Mouse (Mus musculus) intestine, postnatal 0 days (tissue): ENCODE data around the gene Apba1. TPM values are rescaled to one million over a fixed set of nuclear protein-coding genes. Genes with fewer than 3 reads are reported as not detected.

Experiments used
- ATAC-seq: fragments of 200-750 bp; cut with Nextera tagmentation; 2 replicates; pipeline ENCODE4 v1.8.0; 2017; ENCODE audit warnings: mild to moderate bottlenecking, moderate TSS enrichment, moderate library complexity
- H3K27ac ChIP-seq: fragments of 300-500 bp; sonication (generic); 2 replicates; pipeline ENCODE4 v1.5.1; 2014; ENCODE audit warnings: mild to moderate bottlenecking, low read depth, low read length, moderate library complexity
- H3K27me3 ChIP-seq: fragments of 300-500 bp; sonication (generic); replicated peaks from 2 replicates; pipeline ENCODE4 v1.6.1; 2014; ENCODE audit warnings: low read length, mixed read lengths; ENCODE audit not compliant: control insufficient read depth, insufficient read depth
- H3K36me3 ChIP-seq: fragments of 300-500 bp; sonication (generic); 2 replicates; pipeline ENCODE4 v1.6.1; 2014; ENCODE audit warnings: mild to moderate bottlenecking, moderate library complexity; ENCODE audit not compliant: control insufficient read depth, insufficient read depth
- H3K4me1 ChIP-seq: fragments of 300-500 bp; sonication (generic); replicated peaks from 2 replicates; pipeline ENCODE4 v1.6.1; 2014; ENCODE audit warnings: antibody characterized with exemption, low read length, mixed read lengths; ENCODE audit not compliant: control insufficient read depth, insufficient read depth
- H3K4me2 ChIP-seq: fragments of 300-500 bp; sonication (generic); replicated peaks from 2 replicates; pipeline ENCODE4 v1.6.1; 2014; ENCODE audit warnings: low read depth, mild to moderate bottlenecking, moderate library complexity
- H3K4me3 ChIP-seq: fragments of 300-500 bp; sonication (generic); 2 replicates; pipeline ENCODE4 v1.5.1; 2014; ENCODE audit warnings: low read depth, low read length
- H3K9ac ChIP-seq: fragments of 300-500 bp; sonication (generic); 2 replicates; pipeline ENCODE4 v1.6.1; 2014; ENCODE audit warnings: mild to moderate bottlenecking, low read depth, low read length
- H3K9me3 ChIP-seq: fragments of 300-500 bp; sonication (generic); 2 replicates; pipeline ENCODE4 v1.6.1; 2016; ENCODE audit warnings: mixed run types; ENCODE audit not compliant: control insufficient read depth
- CTCF ChIP-seq: sonication (generic); IDR thresholded peaks from 2 replicates; pipeline ENCODE4 v1.5.1; 2016; ENCODE audit warnings: low read depth, mild to moderate bottlenecking, control low read depth, antibody characterized with exemption, moderate library complexity
- WGBS: fragments of 180-500 bp; shearing (Covaris S2); extraction: QIAGEN DNeasy Blood & Tissue Kit; methylation state at CpG from one replicate; pipeline ENCODE4 v1.1.7; 2014; 5-methylcytosine and 5-hydroxymethylcytosine counted together
- polyA plus RNA-seq: library from polyadenylated mRNA; unstranded; fragments of >200 nt; fragmentation: Nextera tagmentation; extraction: Ambion mirVana; gene quantifications from 2 replicates; pipeline ENCODE4 v1.2.1, GENCODE M21; 2015

Apba1 gene
- polyA plus RNA-seq, 1 experiment from 2014 or later = 0.57 TPM

GRCm38 (mm10) chr19:23764051-23764450, 5.4 kb downstream of the Apba1 start:
- Histone ChIP-seq H3K27me3 (peaks cover 14% of the 10 kb centered on the region; the same call in 1 of the 2 replicates), H3K9ac (no peak overlapping the region), H3K36me3 (no peaks in the 10 kb centered on the region), H3K9me3 (no peaks in the 10 kb centered on the region), H3K27ac (no peak overlapping the region), H3K4me3 (no peak overlapping the region), H3K4me1 (no peaks in the 10 kb centered on the region), H3K4me2 (no peak overlapping the region)
- TF ChIP-seq CTCF = no peak
- ATAC-seq = no peak
- WGBS = 72% methylated on average over 2 of the region's 2 CpGs

DNA sequence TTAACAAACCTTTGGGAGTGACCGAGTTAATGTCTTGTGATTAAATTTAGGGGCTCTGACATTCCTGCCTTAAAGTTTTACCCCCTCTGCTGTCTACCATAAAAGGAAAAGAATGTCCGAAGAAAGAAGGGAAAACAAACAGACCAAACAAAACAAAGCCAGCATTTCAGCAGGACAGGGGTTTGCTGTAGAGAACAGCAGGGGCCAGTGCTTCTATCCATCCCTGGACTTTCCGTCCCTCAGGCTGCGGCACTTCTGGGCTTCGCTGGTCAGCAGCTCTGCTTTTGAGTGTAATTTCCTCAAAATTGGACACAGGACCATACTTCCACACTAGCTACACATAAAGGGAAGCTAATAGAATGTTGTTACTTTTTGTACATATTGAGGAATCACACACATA, 10.2 kb downstream of the Apba1 start:
- Histone ChIP-seq H3K4me3 (no peak overlapping the region), H3K36me3 (no peaks in the 10 kb centered on the region), H3K27me3 (no peaks in the 10 kb centered on the region), H3K9me3 (no peaks in the 10 kb centered on the region), H3K4me1 (no peaks in the 10 kb centered on the region), H3K4me2 (no peak overlapping the region), H3K9ac (no peak overlapping the region), H3K27ac (no peak overlapping the region)
- no peak for ATAC-seq
- no peak for TF ChIP-seq CTCF
- WGBS = 57% methylated on average over 5 of the region's 5 CpGs

DNA sequence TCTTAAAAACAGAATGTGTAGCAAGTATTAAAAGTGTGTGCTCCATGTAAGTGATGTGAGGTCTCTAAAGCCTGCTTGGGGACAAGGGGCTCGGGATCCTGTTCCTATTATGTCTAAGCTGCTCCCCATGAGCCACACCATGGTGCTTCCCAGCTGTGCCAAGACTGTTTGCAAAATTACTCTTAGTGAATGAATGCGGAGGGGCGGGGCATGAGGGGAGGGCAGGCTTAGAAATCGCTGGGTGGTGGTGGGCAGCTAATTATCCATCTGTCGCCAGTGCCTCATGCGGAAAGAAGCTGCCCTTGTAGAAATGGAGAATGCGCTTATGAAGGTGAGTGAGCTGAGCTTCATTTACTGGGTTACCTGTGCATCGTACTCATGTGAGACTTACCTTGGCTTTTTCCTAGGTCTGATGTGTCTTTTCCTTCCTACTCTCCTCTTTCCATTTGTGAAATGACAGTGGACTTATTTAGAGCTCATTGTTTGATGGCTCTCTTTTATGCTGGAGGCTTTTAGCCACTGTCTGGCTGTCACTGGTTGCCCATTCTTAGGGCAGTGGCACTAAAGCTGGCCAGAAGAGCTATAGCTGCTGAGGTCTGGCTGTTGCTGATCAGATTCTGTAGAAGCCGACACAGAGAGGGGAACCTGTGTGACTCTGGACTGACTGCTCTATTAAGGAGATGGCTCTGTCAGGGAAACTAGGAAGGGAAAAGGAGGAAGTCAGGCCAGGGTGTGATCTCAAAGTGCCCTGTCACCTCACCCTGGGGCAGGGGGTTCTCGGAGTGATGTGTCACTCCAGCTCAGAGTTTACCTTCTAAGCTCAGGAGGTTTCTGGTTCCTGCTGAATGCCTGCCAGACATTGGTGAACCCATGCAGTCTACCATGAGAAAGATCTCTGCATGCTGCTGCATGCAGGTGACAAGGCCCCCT, 12.1 kb downstream of the Apba1 start:
- H3K9ac ChIP-seq = no peak overlapping the region
- ATAC-seq = no peak
- H3K4me2 ChIP-seq = no peak overlapping the region
- WGBS = 76% methylated on average over 10 of the region's 10 CpGs
- H3K36me3 ChIP-seq = no peaks in the 10 kb centered on the region
- H3K27ac ChIP-seq = no peak overlapping the region
- H3K9me3 ChIP-seq = no peaks in the 10 kb centered on the region
- no peaks in the 10 kb centered on the region for H3K4me1 ChIP-seq
- H3K27me3 ChIP-seq = no peaks in the 10 kb centered on the region
- no peak overlapping the region for H3K4me3 ChIP-seq
- TF ChIP-seq CTCF = no peak

DNA sequence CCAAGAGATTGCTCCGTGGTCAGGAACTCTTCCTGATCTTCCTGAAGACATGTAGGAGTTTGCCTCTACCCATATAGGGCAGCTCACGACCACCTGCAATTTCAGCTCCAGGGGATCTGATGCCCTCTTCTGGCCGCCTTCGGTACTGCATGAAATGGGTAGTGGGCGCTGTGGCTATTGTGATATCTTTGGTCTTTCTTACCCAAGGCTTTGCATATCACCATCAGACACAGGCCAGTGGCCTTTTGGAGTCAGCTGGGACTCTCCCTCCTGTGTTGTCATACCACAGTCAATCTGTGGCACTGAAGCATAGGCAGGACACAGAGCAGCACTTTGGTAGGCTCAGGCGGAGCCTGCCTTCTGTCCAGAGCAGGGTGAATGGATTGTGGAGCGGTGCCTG, 13.3 kb downstream of the Apba1 start:
- peak; percentile 64 for TF ChIP-seq CTCF
- H3K9me3 ChIP-seq = no peaks in the 10 kb centered on the region
- no peak overlapping the region for H3K4me2 ChIP-seq
- H3K9ac ChIP-seq = no peak overlapping the region
- no peak overlapping the region for H3K27ac ChIP-seq
- no peaks in the 10 kb centered on the region for H3K36me3 ChIP-seq
- ATAC-seq = no peak
- H3K4me3 ChIP-seq = no peak overlapping the region
- H3K4me1 ChIP-seq = no peaks in the 10 kb centered on the region
- WGBS = 76% methylated on average over 7 of the region's 7 CpGs
- no peaks in the 10 kb centered on the region for H3K27me3 ChIP-seq

- no peak for TF ChIP-seq CTCF
- Histone ChIP-seq H3K9ac (no peak overlapping the region), H3K27me3 (no peaks in the 10 kb centered on the region), H3K9me3 (no peaks in the 10 kb centered on the region), H3K4me2 (no peak overlapping the region), H3K27ac (no peak overlapping the region), H3K4me1 (no peaks in the 10 kb centered on the region), H3K36me3 (no peaks in the 10 kb centered on the region), H3K4me3 (no peak overlapping the region)
- WGBS = 89% methylated on average over 6 of the region's 6 CpGs
- no peak for ATAC-seq
These were observed 16.7 kb downstream of the Apba1 start for GRCm38 (mm10) chr19:23775356-23775755.

GRCm38 (mm10) chr19:23779130-23779529, 20.4 kb downstream of the Apba1 start:
- H3K9ac ChIP-seq = no peak overlapping the region
- H3K27me3 ChIP-seq = no peaks in the 10 kb centered on the region
- no peaks in the 10 kb centered on the region for H3K36me3 ChIP-seq
- no peak overlapping the region for H3K4me3 ChIP-seq
- H3K9me3 ChIP-seq = no peaks in the 10 kb centered on the region
- no peaks in the 10 kb centered on the region for H3K4me1 ChIP-seq
- no peak for TF ChIP-seq CTCF
- ATAC-seq = no peak
- H3K27ac ChIP-seq = no peak overlapping the region
- H3K4me2 ChIP-seq = no peak overlapping the region
